Mouse (Mus musculus): Measurements from ENCODE around the gene 9530068E07Rik. TPM values are rescaled to one million over a fixed set of nuclear protein-coding genes. Genes with fewer than 3 reads are reported as not detected.

Gene 9530068E07Rik
- total RNA-seq, 1 experiment from 2014 or later, result 65.4 TPM

GRCm38 (mm10) chr11:52405196-52405688 lies 9.0 kb downstream of the 9530068E07Rik start:
- no peak for ATAC-seq (replicated peaks; ENCODE audit: insufficient number of reproducible peaks, low FRiP score, low TSS enrichment, poor library complexity, severe bottlenecking)

DNA sequence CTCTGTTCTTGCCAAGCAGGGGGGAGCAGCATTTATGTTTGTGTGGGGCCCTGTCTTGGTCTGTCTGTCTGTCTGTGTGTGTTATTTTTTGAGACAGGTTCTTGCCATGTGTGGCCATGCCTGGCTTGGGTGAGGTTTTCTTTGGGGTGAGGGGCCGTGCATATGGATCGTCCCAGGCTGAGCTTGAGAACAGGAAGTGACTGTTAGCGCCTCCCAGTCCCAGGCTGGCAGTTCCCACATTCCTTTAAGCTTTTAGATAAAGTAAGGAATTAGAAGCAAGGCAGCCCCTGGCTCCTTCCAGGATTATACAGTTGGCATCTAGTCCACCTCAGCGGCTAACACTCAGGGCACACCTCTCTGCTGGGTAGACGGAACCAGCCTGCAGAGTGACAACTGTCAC lies 13.1 kb downstream of the 9530068E07Rik start:
- ATAC-seq (replicated peaks; ENCODE audit: insufficient number of reproducible peaks, low FRiP score, low TSS enrichment, poor library complexity, severe bottlenecking), result no peak

DNA sequence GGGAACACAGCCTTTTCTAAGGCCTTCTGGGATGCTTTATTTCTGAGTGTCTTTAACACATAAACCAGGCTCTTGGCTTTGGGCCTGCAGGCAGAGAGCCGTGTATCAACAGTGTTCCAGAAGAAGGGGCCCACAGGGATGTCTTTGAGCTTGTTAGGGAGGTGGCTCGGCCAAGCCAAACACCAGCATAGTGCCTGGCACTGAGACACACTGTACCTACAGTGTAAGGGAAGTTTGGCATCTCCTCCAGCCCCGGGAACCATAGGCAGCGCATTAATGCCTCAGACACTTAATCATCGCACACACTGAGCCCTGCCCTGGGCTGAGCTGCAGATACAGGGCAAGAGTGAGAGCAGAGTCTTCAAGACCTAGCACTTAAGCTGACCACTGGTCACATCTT lies 22.1 kb downstream of the 9530068E07Rik start:
- no peak for ATAC-seq (replicated peaks; ENCODE audit: insufficient number of reproducible peaks, low FRiP score, low TSS enrichment, poor library complexity, severe bottlenecking)

- no peak for ATAC-seq (replicated peaks; ENCODE audit: insufficient number of reproducible peaks, low FRiP score, low TSS enrichment, poor library complexity, severe bottlenecking)
These were observed 23.0 kb downstream of the 9530068E07Rik start for GRCm38 (mm10) chr11:52419246-52419645.

GRCm38 (mm10) chr11:52419861-52420260 lies 23.6 kb downstream of the 9530068E07Rik start:
- ATAC-seq (replicated peaks; ENCODE audit: insufficient number of reproducible peaks, low FRiP score, low TSS enrichment, poor library complexity, severe bottlenecking), result no peak

- no peak for ATAC-seq (replicated peaks; ENCODE audit: insufficient number of reproducible peaks, low FRiP score, low TSS enrichment, poor library complexity, severe bottlenecking)
These were observed 24.2 kb downstream of the 9530068E07Rik start for GRCm38 (mm10) chr11:52420296-52421052.

GRCm38 (mm10) chr11:52421053-52421778 lies 25.0 kb downstream of the 9530068E07Rik start:
- ATAC-seq (replicated peaks; ENCODE audit: insufficient number of reproducible peaks, low FRiP score, low TSS enrichment, poor library complexity, severe bottlenecking), result no peak; the same call in 1 of the 2 replicates

- ATAC-seq (replicated peaks; ENCODE audit: insufficient number of reproducible peaks, low FRiP score, low TSS enrichment, poor library complexity, severe bottlenecking), result no peak
These were observed 33.2 kb downstream of the 9530068E07Rik start for GRCm38 (mm10) chr11:52429440-52429839.

GRCm38 (mm10) chr11:52431594-52431993 lies 35.4 kb downstream of the 9530068E07Rik start:
- no peak for ATAC-seq (replicated peaks; ENCODE audit: insufficient number of reproducible peaks, low FRiP score, low TSS enrichment, poor library complexity, severe bottlenecking)

- ATAC-seq (replicated peaks; ENCODE audit: insufficient number of reproducible peaks, low FRiP score, low TSS enrichment, poor library complexity, severe bottlenecking), result no peak
These were observed 35.9 kb downstream of the 9530068E07Rik start for GRCm38 (mm10) chr11:52432148-52432547.

DNA sequence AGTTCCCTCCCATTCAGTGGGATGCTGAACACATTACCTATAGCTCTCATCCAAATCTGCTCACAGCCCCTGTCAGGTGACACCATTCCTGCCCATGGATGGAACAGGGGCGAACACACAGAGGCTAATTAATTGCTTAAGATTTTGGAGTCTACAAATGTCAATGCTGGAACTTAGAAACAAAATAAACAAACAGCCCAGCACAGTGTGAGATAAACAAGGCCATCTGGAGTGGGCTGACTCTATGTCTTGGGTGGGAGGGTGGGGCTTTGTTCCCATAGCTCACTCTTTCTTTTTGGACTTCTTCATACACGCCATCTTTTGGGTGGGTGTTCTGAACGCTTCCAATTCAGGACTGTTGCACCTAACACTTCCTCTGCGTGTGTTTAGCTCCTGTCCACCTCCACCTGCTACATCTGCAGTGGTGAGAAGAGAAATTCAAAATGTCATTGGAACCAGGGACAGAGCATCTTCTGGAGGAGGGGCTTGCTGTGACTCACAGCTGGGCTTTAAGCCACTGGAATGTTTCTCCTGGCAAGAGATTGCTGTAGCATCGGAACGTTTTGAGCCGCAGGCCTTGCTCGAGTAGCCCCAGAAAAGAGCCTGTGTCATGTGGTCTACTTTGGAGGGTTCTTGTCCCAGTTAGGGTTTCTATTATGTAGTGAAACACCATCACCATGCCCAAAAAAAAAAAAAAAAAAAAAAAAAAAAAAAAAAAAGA lies 37.0 kb downstream of the 9530068E07Rik start:
- ATAC-seq (replicated peaks; ENCODE audit: insufficient number of reproducible peaks, low FRiP score, low TSS enrichment, poor library complexity, severe bottlenecking), result no peak

DNA sequence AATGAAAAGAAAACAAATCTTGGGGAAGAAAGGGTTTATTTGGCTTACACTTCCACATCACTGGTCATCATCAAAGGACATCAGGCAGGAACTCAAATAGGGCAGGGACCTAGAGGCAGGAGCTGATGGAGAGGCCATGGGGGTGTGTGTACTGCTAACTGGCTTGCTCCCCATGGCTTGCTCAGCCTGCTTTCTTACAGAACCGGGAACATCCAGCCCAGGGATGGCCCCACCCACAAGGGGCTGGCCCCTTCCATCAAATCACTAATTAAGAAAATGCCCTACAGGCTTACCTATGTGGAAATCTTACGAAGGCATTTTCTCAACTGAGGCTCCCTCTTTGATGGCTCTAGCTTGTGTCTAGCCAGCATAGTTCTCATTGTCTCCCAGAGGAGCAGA lies 37.6 kb downstream of the 9530068E07Rik start:
- no peak for ATAC-seq (replicated peaks; ENCODE audit: insufficient number of reproducible peaks, low FRiP score, low TSS enrichment, poor library complexity, severe bottlenecking)

DNA sequence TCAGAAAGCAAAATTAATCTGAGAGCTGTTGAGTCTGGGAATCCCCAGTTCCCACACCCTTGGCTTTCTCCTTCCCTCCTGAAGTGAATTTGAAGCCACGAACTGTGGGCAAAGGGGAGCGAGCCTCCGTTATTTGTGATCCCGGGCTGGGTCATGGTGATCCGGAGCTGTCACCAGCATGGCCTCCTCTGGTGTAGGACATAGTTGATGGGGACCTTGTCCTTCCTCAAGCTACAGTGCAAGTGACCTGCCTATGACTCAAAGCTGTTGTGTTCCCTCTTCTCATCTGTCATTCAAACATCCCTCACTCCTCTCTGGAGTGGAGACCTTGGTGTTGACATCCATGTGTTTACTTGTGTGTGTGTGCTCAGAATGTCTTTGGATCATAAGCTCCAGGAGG lies 39.2 kb downstream of the 9530068E07Rik start:
- ATAC-seq (replicated peaks; ENCODE audit: insufficient number of reproducible peaks, low FRiP score, low TSS enrichment, poor library complexity, severe bottlenecking), result no peak

GRCm38 (mm10) chr11:52437123-52437522 lies 40.9 kb downstream of the 9530068E07Rik start:
- ATAC-seq (replicated peaks; ENCODE audit: insufficient number of reproducible peaks, low FRiP score, low TSS enrichment, poor library complexity, severe bottlenecking), result no peak

DNA sequence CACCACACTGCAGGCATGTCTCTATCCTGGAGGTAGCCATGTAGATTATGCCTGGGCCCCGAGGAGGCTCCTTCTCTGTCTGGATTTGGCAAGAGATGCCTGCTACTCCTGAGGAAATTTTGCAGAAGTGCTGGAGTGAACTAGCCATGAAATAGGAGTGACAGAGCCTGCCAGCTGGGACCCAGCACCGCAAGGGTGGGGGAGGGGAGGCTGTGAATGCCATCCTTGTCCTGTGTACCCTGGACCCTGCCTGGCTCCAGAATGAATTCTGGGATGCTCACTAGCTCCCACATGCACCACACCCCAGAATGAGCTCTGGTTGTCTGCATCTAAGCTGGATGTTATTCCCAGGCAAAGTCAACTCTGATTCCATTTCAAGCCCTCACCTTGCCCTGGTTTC lies 44.9 kb downstream of the 9530068E07Rik start:
- ATAC-seq (replicated peaks; ENCODE audit: insufficient number of reproducible peaks, low FRiP score, low TSS enrichment, poor library complexity, severe bottlenecking), result no peak

DNA sequence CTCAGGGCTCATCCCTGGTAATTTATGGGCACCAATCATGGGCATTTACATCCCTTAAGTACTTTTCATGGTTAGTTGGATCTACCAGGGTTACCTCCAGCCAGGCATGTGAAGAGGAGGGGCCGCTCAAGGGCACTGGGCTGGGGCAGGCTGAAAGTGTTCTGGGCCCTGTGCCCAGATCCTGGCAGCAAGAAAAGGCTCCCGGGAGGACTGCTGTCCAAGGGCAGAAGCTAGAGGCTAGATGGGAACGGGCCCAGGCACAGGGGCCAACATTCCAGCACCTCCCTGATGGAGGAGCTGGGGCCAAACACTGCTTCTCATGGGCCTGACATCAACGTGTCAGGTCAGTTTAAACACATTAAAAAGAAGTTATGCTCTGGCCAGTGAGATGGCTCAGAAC lies 51.0 kb downstream of the 9530068E07Rik start:
- no peak for ATAC-seq (replicated peaks; ENCODE audit: insufficient number of reproducible peaks, low FRiP score, low TSS enrichment, poor library complexity, severe bottlenecking)

DNA sequence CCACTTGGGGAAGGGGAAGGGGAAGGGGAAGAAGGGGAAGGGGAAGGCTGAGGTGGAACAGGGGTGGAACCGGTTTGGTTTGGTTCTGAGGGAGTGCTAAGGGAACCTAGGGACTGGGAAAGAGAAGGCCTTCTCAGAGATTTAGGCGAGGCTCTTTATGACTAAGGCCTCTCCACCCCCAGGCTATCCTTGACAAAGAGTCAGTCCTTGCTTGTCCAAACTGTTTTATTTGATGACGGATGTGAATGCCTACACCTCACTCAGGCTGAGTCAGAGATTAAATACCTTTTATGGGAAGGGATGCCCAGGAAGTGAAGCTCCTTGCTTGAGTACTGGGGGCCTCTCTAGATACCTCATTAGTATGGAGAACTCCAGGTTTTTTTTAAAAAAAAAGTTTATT lies 52.8 kb downstream of the 9530068E07Rik start:
- ATAC-seq (replicated peaks; ENCODE audit: insufficient number of reproducible peaks, low FRiP score, low TSS enrichment, poor library complexity, severe bottlenecking), result no peak

DNA sequence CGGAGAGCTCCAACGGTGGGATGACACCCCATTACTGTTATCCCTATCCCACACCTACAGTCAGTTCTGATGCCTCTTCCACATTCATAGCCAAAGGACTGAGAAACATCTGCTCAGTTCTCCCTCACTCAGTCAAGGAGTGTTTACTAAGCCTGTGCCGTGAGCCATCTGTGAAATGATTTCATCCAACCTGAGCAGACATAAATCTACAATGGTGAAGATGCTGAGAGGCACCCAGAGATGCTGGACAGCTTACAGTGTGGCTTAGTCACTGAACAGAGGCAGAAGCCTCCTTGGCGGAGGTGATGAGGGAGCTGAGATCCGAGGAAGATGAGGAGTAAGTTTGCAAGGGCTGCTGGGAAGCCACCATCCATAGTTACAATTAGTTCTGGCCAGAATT lies 62.1 kb downstream of the 9530068E07Rik start:
- ATAC-seq (replicated peaks; ENCODE audit: insufficient number of reproducible peaks, low FRiP score, low TSS enrichment, poor library complexity, severe bottlenecking), result no peak
